Mouse (Mus musculus) midbrain, postnatal 0 days (tissue): ENCODE measurements around the gene Cnpy1. TPM values are rescaled to one million over a fixed set of nuclear protein-coding genes. Genes with fewer than 3 reads are reported as not detected.

Experiments
- ATAC-seq: fragments of 200-750 bp; cut with Nextera tagmentation; 2 replicates; pipeline ENCODE4 v1.8.0; 2017; ENCODE audit warnings: moderate number of reproducible peaks, mild to moderate bottlenecking, moderate TSS enrichment, moderate library complexity; ENCODE audit not compliant: low FRiP score
- DNase-seq: peaks from one replicate; pipeline ENCODE4 v3.0.0-alpha.2; 2015; ENCODE audit warnings: low spot score
- H3K27ac ChIP-seq: fragments of 300-500 bp; sonication (generic); 2 replicates; pipeline ENCODE4 v1.5.1; 2014; ENCODE audit warnings: low read depth, mild to moderate bottlenecking, low read length, mixed read lengths
- H3K27me3 ChIP-seq: fragments of 300-500 bp; sonication (generic); 2 replicates; pipeline ENCODE4 v1.6.1; 2014; ENCODE audit warnings: low read length, control low read depth, mixed read lengths; ENCODE audit not compliant: insufficient read depth
- H3K36me3 ChIP-seq: fragments of 300-500 bp; sonication (generic); 2 replicates; pipeline ENCODE4 v1.6.1; 2014; ENCODE audit warnings: low read length, control low read depth, mixed read lengths; ENCODE audit not compliant: insufficient read depth
- H3K4me1 ChIP-seq: fragments of 300-500 bp; sonication (generic); 2 replicates; pipeline ENCODE4 v1.6.1; 2014; ENCODE audit warnings: mild to moderate bottlenecking, control low read depth, antibody characterized with exemption, low read length, mixed read lengths; ENCODE audit not compliant: insufficient read depth
- H3K4me2 ChIP-seq: fragments of 300-500 bp; sonication (generic); 2 replicates; pipeline ENCODE4 v1.6.1; 2014; ENCODE audit warnings: low read depth, mild to moderate bottlenecking, low read length, mixed read lengths; ENCODE audit not compliant: poor library complexity, severe bottlenecking
- H3K4me3 ChIP-seq: fragments of 300-500 bp; sonication (generic); 2 replicates; pipeline ENCODE4 v1.5.1; 2014; ENCODE audit warnings: low read depth, mild to moderate bottlenecking, low read length, moderate library complexity
- H3K9ac ChIP-seq: fragments of 300-500 bp; sonication (generic); replicated peaks from 2 replicates; pipeline ENCODE4 v1.6.1; 2014; ENCODE audit warnings: mild to moderate bottlenecking, low read length, moderate library complexity, mixed read lengths; ENCODE audit not compliant: poor library complexity, severe bottlenecking
- H3K9me3 ChIP-seq: fragments of 300-500 bp; sonication (generic); 2 replicates; pipeline ENCODE4 v1.6.1; 2016; ENCODE audit warnings: low read length, control low read depth
- CTCF ChIP-seq: IDR thresholded peaks from 2 replicates; pipeline ENCODE4 v1.5.1; 2016; ENCODE audit warnings: antibody characterized with exemption, mild to moderate bottlenecking
- WGBS: fragments of 180-500 bp; shearing (Covaris S2); extraction: QIAGEN DNeasy Blood & Tissue Kit; methylation state at CpG from one replicate; pipeline ENCODE4 v1.1.7; 2014; 5-methylcytosine and 5-hydroxymethylcytosine counted together
- polyA plus RNA-seq: library from polyadenylated mRNA; unstranded; fragments of >200 nt; fragmentation: Nextera tagmentation; extraction: Ambion mirVana; gene quantifications from 2 replicates; pipeline ENCODE4 v1.2.1, GENCODE M21; 2015
- total RNA-seq: library from RNA; depleted of rRNA; stranded (reverse); fragments of >200 nt; gene quantifications from 2 replicates; pipeline ENCODE4 v1.2.3, GENCODE M21; 2014

The Cnpy1 gene
- total and polyA plus RNA-seq, 2 experiments from 2014 or later: 14.6 to 47.0 TPM

DNA sequence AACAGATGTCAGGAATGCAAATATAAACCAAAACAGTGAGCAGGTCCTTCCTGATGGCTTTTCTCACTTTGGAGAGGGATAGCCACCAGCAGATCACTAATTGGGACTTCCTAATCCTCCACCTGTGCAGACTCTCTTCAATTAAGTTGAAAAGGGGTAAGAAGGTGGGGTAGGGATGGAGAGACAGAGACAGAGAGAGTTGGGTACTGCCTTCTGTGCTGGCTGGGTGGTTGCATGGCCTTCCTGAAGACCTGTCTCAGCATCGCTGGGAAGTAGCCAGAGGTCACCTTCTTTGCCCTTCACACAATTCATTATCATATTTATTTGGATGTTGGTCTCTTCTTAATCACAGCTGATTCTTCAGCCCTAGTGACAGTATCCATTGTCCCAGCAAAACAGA, 26.0 kb downstream of the Cnpy1 start:
- Histone ChIP-seq H3K9ac (no peak overlapping the region), H3K27ac (no peak overlapping the region), H3K36me3 (no peaks in the 10 kb centered on the region), H3K4me2 (no peak overlapping the region), H3K27me3 (no peaks in the 10 kb centered on the region), H3K4me1 (no peaks in the 10 kb centered on the region), H3K9me3 (no peaks in the 10 kb centered on the region), H3K4me3 (no peak overlapping the region)
- DNase-seq (no peak), ATAC-seq (no peak)
- no peak for TF ChIP-seq CTCF
- 96% methylated on average over 1 of the region's 1 CpGs for WGBS

DNA sequence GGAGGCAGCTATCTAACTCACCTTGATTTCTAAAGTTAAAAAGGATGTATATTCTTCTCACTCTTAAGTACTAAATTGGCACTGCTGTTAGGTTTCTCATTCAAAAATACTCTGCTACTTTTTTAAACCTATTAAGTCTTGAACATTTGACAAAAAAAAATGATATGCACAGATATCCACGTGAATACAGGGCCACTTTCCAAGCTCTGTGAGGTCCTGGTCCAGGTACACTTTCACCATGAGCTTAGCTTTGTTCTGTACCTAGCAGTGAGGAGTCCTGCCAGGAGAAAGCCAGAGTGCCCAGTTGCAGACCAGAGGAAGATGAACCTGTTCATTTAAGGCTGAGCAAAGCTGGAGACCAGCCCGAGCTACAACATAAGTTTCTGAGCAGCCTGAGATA, 32.2 kb downstream of the Cnpy1 start:
- TF ChIP-seq CTCF: no peak
- Histone ChIP-seq H3K4me3 (no peak overlapping the region), H3K27me3 (0 out of 2 replicates have a peak, but pooled peaks cover 3% of the 10 kb centered on the region), H3K9ac (no peak overlapping the region), H3K4me1 (no peaks in the 10 kb centered on the region; the same call in 1 of the 2 replicates), H3K4me2 (no peak overlapping the region), H3K9me3 (no peaks in the 10 kb centered on the region), H3K36me3 (no peaks in the 10 kb centered on the region), H3K27ac (no peak overlapping the region)
- DNase-seq (no peak), ATAC-seq (no peak)
- 80% methylated on average over 2 of the region's 2 CpGs for WGBS

DNA sequence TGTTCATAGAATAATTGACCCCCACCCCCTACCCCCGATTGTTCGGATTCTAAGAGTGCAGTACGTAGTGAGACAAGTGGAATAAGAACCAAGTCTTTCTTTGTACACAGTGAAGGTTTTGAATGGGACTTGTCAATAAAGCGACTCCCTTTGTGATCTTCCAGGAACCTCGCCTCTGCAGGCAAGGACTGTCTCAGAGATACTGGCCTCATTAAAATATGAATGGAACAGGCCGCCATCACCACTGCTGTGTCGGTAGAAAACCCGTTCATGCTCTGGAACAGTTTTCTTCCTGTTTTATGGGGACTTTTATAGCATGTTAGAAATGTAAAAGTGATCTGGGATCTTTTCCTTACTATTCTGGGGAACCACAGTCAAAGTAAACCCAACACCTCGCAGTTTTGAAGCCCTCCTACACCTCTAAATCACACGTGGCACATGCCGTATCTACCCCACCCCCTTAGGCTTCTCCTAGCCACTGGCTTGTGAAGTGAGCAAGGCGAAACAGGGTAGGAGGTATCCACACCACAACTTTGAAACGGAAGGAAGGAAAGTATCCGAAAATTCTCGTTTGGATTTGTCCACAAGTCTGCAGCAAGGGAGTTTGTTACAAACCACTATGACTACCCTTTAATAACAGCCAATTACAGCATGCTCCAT, 33.8 kb downstream of the Cnpy1 start:
- ATAC-seq (no peak; the same call in 1 of the 2 replicates), DNase-seq (no peak)
- no peak overlapping the region for H3K9ac ChIP-seq
- TF ChIP-seq CTCF: no peak
- WGBS: 6% methylated on average over 15 of the region's 15 CpGs
- H3K4me1 ChIP-seq: no peaks in the 10 kb centered on the region; the same call in 1 of the 2 replicates
- H3K4me2 ChIP-seq: peak overlapping the region; percentile 81
- H3K4me3 ChIP-seq: no peak overlapping the region
- H3K9me3 ChIP-seq: no peaks in the 10 kb centered on the region
- peak overlapping the region; percentile 43; the same call in 1 of the 2 replicates for H3K27ac ChIP-seq
- H3K27me3 ChIP-seq: 0 out of 2 replicates have a peak, but pooled peaks cover 3% of the 10 kb centered on the region
- H3K36me3 ChIP-seq: no peaks in the 10 kb centered on the region

DNA sequence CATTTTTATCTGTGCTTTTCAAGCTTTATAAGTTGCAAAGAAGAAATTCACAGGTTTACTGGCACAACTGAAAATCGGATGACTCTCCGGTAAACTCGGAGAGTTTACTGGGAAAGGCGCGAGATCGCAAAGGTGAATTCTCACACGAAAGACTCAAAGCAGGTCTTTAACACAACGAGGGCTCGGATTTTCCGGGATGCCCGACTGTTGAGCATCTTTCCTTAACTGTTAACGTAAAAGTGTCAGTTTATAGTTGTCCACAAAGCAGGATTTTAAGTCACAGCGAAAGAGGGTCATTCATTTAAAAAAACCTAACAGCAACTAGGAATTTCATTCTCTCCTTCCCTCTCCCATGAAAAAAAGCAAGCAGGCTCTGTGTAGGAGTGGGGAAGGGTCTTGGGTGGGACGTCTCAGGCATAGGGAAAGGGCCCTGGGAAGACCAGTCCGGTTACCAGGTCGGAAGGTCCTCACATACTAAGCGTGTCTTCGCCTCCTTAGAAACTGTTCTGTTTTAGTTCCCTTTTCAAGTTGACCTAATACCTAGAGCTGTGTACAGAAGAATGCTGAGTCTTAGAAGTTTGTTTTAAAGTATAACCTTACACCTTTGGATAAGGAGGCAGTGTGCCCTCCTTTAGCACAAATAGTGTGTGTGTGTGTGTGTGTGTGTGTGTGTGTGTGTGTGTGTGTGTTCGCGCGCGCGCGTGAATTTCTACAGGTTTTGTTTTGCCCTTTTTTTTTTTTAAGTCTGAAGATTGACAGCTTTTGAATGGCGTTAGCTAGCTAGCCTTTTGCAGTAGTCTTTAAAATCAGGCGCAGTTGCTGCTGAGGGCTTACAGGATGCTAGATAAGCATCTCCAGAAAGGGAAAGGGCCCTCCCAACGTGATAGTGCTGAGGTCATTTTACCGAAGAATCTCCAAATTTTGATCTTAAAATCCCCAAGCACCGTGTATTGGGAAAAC, 34.7 kb downstream of the Cnpy1 start:
- no peak for TF ChIP-seq CTCF
- Histone ChIP-seq H3K4me3 (peak overlapping the region; percentile 55), H3K27me3 (0 out of 2 replicates have a peak, but pooled peaks cover 3% of the 10 kb centered on the region), H3K9me3 (no peaks in the 10 kb centered on the region), H3K36me3 (no peaks in the 10 kb centered on the region), H3K9ac (peak overlapping the region; percentile 44; the same call in 1 of the 2 replicates), H3K4me2 (peak overlapping the region; percentile 81), H3K27ac (peak overlapping the region; percentile 62), H3K4me1 (no peaks in the 10 kb centered on the region; the same call in 1 of the 2 replicates)
- 5% methylated on average over 29 of the region's 29 CpGs for WGBS
- DNase-seq: no peak
- ATAC-seq: no peak

DNA sequence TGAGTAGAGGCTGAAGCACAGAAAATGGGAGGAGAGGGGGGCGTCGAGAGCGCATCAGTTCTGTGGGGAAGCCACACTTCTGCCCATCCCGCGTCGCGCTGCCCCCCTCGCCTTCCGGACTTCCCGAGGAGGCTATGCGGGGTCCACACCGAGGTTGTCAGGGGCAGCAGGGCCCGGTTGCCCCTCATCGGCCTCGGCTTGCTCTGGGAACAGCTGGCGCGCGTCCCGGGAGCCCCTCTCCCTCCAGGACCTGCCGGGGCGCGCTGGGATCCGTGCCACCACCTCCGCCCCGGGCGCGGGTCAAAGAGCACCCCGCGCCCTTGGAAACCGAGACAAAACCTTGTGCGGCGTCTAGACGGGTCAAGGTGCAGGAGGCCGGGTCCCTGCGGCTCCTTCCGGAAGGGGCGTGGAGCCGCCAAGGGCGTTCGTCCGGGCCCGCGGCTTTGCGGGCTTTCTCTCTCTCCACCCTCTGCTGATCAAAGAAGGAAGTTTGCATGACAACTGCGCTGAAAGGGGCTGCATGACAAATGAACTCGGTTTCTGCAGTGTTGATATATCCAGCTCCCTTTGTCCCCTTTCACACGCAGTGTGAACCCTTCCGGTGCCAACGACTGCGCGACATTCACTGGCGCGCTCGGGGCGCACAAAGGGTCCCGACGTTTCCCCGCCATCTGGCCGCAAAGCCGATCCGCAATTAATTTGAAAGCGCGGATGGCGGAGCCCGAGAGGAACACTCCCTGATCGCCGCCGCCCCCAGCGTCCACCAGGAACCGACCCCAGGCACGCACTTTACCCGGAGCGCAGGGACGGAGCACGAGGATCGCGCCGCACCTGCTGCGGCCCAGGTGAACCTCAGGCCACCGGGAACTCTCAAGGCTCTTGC, 35.8 kb downstream of the Cnpy1 start:
- Histone ChIP-seq H3K9me3 (no peaks in the 10 kb centered on the region), H3K4me3 (peak overlapping the region; percentile 55), H3K4me1 (no peaks in the 10 kb centered on the region; the same call in 1 of the 2 replicates), H3K36me3 (no peaks in the 10 kb centered on the region), H3K27me3 (0 out of 2 replicates have a peak, but pooled peaks cover 3% of the 10 kb centered on the region), H3K4me2 (peak overlapping the region; percentile 81), H3K27ac (peak overlapping the region; percentile 55), H3K9ac (peak overlapping the region; percentile 29)
- under 1% methylated on average over 80 of the region's 80 CpGs for WGBS
- peak; percentile 74 for DNase-seq
- peak; percentile 75 for ATAC-seq
- no peak for TF ChIP-seq CTCF
